Mouse (Mus musculus): ENCODE data around the gene 2310030G06Rik.
A peak's percentile ranks its signal among the peaks of the same experiment; 100 is the strongest.

Gene 2310030G06Rik

DNA sequence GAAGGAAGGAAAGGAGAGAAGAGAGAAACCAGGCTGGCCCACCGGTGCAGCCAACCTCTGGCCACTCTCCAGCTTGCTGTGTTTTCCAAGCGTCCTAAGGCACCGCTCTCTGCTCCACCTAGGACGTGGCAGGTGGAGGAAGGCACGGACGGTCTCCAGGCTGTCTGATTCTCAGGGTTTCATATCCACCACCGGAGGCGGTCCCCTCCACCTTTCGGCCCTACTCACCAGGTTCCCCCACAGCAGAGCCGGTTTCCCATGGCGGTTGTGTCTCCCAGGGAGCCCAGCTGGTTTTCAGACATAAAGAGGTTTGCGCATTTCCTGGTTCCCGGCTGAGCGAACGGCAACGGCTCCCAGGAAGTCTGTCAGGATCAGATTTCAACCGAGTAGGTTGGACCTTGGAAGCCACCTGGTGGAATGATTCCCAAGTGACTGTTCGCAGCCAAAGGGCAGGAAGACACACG, at the start of gene 2310030G06Rik:
Gene 2310030G06Rik (minus strand): TSS at position 323 of the 464 bp plus-strand sequence.
- DNase-seq, result peak; percentile 79 to 89

DNA sequence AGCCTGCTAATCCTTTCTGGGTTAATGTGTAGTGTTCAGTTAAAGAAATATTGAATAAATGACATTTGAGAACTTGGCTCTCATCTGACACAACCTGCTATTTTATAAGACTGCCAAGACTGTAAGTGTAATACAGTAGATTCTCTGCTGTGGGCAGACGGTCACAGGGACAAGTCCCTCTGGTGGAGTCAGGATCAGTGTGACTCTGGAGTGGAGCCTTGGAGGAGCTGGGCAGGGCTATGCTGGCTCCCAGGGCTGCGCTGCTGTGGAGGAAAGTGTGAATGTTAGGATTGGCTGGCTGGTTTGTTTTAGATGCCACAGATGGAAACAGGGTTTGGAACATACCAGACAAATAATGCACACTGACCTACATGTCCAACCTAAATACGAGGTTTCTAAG, 48.9 kb upstream of the 2310030G06Rik start:
- no peak for DNase-seq

DNA sequence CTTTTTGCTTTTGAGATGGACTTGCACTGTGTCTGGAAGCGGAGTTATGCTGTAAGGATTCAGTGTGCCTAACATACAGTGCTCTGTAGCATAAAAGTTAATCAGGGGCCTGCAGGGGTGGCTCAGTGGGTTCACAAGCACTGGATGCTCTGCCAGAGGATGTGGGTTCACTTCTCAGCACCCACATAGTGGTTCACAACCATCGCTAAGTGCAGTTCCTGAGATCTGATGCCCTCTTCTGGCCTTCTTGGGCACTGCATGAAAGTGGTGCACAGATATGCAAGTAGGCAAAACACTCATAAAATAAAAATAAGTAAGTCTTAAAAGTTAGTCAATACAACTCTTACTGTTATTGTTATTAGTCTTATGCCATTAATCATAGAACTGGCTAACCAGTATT, 35.8 kb upstream of the 2310030G06Rik start:
- DNase-seq, result peak in 1 of 2 experiments; percentile 58

DNA sequence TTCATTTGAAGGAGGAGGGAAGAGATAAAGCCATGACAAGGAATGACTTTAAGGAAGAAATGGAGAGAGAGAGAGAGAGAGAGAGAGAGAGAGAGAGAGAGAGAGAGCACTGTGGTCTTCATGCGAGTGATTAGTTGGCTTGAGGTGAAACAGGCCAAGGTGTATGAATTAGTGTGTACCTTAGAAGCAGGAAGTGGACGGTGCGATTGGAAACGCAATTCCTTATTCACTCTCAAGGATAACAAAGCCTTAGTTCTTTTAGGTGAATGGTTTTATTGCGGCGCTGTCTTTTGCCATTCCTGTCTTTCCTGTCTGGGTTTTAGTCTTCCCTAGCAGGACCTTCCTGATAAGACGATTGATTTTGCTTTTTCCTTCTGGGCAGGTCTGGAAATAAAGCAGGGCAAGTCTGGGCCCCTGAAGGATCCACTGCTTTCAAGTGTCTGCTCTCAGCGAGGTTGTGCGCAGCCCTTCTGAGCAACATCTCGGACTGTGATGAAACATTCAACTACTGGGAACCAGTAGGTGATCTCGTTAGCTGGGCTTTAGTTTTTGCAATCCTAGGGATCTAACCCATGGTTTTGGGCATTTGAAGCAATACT, 29.9 kb upstream of the 2310030G06Rik start:
- no peak for DNase-seq

DNA sequence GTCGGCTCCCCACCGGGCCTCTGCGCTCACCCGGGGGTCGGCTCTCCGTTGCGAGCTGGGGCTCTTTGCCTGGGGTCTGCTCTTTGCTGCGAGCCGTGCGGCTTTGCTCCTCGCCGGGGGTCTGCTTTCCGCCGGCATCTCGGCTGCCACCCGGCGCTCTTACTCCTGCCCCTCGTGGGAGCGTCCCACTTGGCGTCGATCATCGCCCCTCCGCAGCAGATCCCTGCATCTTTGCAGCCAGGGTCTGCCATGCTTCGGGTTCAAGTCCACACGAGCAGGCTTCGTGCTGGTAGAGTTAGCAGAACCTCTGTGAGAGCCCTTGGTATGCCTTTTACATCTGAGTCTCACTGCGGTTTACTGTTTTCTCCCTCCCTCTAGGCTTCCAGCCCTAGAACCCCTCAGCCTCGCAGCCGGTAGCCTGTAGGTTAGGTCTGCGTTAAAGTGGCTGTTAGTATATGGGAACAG, 29.4 kb upstream of the 2310030G06Rik start:
- DNase-seq, result no peak

DNA sequence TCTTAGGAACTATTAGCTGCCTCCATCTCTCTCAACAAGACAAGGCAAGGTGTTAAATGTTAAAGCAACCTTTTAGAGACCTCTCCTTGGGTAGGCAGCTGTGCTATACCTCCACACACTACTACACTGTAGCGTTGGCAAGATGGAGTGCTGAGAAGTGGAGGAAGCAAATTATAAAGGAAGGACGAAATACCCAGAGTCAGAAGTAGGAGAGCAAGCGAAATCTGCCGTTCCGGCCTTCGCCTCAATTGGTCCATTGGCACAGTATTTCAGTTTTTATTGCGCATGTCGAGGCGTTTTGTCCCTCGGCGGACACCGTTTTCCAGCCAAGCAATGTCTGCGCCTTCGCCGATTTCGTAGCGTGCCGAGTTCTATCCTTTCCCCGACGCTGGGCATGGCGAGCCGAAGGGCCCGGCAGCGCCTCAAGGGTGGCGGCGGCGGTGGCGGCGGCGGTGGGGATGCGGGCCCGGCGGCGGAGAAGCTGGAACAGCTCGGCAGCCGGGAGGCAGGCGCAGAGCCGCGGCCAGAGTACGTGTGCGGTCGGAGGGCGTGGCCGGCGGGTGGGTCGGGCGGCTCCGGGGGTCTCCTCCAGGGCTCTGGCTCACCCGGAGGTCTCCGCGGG, 28.8 kb upstream of the 2310030G06Rik start, which contains the start of the genes Alg9 and 1110032A03Rik:
Gene Alg9 (plus strand): TSS at position 29 of the 622 bp plus-strand sequence.
Gene 1110032A03Rik (minus strand): TSS at position 530 of the 622 bp plus-strand sequence.
- DNase-seq, result peak; percentile 92

DNA sequence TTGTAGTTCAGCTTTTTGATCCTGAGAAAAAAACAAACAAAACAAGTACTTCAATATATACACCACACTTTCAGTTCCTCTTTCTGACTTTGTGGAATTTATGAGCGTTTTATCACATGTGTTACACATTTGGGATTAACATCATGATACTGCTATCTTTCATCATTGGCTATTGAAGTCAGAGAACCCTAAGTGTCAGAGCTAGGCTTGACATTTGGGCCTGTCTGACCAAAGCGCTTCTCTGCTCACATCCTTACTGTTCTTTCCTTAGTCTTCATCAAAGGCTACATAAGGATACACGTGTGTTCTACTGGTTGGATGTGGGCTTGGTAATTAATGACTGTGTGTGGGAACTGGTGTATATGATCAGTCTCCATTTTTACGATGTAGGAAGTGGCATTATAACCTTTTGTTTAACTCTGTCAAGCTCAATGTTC, 27.7 kb upstream of the 2310030G06Rik start:
- no peak for DNase-seq

DNA sequence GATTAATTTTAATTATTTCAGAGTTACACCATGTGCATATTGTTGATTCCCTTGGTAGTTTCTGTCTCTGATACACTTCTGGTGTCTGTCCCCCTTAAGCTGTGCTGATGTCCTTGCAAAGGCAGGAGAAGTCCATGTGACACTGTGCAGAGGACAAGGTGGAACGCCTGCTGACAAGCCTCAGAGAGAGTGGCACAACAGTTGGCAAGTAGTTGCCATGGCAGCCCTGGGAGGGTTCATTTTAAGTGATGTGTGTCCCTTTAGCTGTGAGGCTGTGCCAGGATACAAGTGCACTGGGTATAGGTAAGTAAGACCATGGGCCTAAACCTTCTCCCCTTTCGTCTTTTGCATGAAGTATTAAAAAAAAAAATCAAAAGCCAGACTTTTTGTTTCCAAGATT, 23.7 kb upstream of the 2310030G06Rik start:
- DNase-seq, result no peak

DNA sequence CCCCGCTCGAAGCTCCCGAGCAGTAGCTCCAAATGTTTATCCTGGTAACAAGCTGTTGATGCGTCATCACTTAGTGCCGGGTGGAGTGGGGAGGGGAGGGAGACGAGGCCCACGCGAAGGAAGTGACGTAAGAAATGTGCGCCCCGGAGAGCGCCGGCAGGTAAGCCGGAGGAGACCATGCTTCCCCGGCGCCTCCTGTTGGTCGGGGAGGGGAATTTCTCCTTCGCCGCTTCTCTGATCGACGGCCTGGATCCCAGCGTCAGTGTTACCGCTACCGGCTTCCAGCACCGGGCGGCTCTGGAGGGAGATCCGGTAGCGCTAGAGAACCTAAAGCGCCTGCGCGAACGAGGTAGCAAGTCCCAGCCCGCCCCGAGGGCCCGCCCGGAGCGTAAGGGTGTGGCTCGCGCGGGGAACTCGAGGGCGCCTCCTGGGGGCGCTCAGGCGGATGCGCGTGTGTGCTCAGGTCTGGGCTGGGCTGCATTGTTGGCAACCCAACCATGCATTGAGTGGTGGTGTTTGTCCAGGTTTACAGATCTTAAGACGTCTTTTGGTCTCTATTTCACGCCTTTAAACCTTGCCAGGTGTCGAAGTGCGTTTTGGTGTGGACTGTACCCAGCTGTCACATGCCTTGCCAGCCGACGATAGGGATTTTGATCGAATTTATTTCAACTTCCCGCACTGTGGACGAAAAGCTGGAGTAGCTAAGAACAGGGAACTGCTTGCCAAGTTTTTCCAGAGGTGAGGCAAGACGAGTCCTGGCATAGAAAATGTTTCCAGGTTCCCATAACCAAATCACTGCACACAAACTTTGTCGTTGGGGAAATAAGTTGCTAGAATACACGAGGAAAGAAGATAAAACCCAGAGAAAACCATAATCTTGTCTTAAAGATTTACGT, 22.0 kb upstream of the 2310030G06Rik start, which contains the start of gene Fdxacb1:
Gene Fdxacb1 (plus strand): TSS at position 130 of the 896 bp plus-strand sequence.
- DNase-seq, result peak; percentile 98 to 99

DNA sequence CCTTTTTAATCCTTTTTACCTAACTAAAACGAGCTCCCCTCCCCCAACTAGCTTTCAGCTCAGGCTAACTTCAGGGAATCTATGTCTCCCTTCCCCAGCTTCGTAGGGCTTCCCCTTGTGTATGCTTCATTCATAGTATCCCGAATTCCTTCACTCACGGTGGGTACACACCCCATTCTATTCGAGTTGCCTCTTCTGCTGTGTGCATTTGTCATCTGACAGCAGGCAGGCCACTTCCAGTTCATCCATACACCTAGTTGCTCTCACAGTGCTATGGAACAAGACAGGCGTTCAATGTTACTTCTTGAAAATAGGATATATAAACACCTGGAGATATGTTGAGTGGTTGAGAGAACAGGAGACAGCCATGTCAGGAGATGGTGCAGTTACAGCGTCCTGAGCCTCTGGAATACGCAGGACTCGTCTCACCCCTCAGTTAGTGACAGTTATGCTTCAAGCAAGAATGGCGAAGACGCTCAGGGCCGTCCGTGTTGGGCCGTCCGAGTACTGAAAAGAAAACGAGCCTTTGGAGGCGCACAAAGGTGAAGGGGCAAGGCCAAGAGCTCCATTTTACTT, 21.3 kb upstream of the 2310030G06Rik start:
- DNase-seq, result no peak

DNA sequence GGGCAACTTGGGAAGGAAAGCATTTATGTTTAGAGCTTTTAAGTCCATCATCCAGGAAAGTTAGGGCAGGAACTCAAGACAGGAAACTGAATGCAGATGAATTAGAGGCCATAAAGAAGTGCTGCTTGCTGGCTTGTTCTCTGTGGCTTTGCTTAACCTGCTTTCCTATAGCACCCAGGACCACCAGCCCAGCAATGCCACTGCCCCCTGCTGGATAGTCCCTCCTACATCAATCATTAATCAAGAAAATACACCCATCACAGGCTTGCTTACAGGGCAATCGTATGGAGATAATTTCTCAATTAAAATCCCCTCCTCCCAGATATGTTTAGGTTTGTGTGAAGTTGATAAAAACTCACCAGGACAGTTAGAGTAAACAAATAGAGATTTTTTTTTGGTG, 17.0 kb upstream of the 2310030G06Rik start:
- no peak for DNase-seq

DNA sequence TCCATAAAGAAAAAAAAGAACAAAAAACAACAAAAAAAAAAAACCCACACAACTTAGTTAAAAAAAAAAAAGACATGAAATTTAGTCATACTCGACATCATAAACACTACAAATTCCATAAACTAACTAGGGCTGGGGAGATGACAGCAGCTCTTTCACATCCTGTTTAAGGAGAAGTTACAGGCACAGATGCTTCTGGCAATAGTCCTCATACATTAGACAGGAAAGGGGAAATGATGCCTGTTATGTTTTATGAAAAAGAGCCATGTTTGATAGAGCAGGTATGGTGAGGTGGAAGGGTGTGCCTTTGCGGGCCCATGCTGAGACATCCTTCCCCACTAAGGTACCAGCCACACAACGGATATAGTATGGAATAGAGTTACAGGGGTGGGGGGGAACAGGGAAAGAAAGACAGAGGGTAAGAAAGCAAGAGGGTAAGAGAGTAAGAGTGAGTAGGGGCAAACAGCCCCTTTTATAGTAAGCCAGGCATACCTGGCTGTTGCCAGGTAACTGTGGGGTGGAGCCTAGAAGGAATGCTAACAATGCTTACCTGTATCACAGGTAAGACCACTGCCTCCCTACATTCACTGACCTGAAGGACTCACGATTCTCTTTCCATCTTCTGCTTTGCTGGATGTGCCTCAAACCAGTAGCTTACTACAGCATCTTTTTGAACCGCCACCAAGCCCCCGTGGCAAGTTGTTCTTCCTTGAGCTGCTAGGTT, 15.3 kb upstream of the 2310030G06Rik start:
- DNase-seq, result no peak

DNA sequence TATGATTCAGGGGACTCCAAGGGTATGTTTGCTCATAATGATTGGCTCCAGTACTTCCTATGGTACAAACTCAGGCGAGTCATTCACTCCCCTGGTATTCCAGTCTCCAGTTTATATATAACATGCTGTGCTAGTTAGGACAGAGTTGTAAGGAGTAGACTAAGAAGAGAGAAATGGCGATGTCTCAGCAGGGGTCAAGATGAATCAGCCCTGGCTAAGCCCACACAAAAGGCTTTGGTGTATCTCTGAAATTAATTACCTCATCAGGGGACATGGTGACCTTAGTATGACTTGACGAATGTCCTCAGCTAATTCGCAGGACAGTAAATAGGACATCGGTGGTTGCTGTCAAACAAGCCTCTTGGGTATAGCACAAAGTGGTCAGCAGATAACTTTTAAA, 10.4 kb upstream of the 2310030G06Rik start:
- DNase-seq, result no peak

DNA sequence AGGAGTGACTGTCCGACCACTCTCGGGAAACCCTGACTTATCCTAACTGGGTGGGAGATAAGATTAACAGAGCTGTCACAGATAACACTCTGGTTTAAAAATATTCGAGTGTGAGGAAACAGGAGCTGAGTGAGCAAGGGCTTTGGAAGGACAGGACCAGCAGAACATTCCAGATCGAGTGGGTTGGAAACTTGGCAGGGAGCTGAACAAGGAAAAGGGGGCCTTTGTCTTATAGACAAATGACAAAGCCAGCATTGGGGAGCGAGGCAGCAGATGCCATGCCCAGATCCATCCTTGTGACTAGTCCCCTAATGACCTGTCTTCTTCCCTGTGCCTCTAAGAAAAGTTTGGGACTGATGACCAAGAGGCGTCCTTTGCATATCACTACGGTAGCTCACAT, 7.6 kb upstream of the 2310030G06Rik start:
- DNase-seq, result no peak

DNA sequence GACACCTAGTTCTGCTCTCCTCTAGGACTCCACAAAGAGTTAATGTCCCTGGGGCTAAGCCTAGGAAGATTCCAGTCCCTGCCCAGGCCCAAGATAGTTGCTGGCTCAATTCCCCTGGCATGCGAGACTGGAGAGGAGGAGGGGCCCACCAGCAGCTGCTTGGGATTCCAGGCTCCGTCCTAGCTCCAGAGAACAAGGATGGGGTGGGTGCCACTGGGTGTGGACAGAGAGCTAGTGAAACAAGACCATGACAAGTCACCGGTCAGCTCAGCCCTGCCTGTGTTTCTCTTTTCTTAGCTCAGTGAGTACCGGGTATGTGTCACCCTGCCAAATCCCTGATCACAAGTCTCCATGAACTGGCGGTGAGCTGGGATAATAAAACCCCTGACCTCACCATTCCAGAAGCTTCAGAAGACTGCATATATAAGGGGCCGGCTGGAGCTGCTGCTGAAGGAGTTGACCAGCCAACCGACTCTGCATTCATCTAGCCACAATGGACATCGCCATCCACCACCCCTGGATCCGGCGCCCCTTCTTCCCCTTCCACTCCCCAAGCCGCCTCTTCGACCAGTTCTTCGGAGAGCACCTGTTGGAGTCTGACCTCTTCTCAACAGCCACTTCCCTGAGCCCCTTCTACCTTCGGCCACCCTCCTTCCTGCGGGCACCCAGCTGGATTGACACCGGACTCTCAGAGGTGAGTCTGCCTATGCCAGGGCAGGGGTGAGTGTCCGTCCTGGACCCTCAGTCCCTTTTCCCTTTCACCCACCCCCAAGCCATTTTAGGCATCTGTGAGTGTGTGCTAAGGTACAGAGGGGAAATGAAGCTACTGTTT, 6.7 kb upstream of the 2310030G06Rik start:
- peak; percentile 82 to 91 for DNase-seq

DNA sequence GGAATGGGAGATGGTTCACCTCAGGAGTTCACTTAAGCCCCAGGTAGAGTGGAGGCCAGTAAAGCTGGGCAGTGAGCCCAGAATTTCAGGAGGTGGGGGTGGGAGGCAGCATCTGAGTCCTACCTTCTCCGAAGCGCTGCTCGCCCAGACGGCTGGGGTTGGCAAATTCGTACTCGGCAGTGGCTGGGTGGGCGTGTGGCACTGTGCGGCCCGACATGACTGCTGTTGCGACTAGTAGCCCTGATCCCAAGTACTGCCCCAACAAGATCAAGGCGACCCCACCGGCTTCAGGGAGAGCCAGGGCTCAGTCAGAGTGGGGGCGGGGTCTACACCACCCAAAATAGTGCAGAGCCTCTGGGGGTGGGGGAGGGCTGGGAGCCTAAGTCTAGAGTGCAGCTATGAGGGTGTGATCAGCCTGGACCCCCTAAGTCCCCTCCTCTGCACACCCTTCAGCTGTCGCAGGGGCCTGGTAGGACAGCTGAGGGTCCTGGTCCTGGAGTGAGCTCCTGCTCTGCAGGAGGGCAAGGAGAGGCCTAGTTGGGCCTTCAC, 5.8 kb upstream of the 2310030G06Rik start, which contains the start of gene Hspb2:
Gene Hspb2 (minus strand): TSS at position 301 of the 549 bp plus-strand sequence.
- DNase-seq, result peak; percentile 35 to 55

DNA sequence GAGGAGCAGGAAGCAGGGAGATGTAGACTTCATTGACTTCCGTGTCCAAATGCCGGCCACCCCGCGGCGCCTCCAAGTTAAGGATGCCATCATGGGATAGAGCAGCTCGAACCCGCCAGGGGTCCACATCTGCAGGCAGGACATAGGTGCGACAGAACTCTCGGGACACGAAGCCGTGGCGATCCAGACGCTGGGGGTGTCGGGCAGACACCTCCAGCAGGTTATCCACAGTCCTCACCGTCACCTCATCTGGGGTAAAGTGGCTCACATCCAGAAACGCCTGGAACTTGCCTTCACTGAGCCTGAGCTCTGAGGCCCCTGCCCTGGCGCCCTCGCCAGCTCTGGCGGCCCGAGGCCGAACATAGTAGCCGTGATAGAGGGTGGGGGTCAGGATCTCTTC, 5.0 kb upstream of the 2310030G06Rik start, which contains the start of gene Cryab:
Gene Cryab (plus strand): TSS at position 3 of the 400 bp plus-strand sequence.
- DNase-seq, result no peak

DNA sequence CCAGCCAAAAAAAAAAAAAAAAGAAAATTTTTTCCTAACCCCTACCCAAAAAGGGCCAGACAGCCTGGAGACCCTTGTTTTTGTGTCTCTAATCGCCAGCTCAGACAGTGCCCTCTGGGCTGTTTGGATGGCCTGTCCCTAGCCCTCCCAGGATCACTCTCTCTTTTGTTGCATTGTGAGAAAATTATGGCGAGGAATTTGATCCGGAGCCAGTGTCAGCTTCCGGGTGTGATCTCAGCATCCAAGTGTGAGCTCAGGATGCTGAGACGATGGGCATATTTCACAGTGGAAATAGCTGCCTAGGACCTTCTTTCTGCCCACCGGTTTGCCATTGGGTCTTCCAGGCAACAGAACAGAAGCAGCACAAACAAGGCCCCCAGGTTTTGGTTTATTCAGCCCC, 4.4 kb upstream of the 2310030G06Rik start:
- DNase-seq, result no peak

DNA sequence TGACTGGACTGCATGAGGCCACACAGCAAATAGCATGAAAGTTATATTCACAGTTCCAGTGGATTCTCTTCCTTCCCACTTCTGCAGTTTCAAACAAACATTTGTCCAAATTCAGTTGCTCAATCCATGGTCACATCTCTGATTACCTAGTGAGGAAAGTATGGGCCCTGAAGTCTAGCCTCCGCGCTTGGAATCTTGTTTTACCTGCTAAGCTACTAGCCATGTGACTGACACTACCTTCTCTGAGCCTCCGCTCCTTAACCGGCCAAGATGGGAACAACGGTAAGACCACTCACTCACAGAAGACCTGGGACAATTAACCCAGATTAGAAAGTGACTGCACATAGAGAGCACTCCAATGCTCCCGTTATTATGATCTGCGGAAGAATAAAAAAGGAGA, 530 bp downstream of the 2310030G06Rik start:
- DNase-seq, result peak; percentile 30 to 43

DNA sequence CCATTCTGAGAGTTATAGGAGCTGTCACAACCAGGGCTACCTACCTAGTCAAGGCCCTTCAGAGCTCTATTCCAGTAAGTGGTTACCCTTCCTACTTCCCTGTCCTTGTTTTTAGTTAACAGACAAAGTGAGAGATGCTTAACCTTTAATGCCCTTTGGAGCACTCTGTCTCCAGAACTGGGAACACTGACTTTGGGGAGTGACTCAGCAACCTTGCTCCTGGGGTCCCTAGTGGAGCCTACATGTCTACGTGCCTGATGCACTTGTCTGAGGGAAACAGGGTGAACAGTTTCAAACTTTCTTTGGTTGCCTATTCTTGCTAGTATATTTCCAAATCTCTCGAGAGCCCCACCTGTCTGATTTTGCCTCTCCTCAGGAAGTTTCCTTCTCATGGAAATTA, 3.6 kb downstream of the 2310030G06Rik start:
- DNase-seq, result no peak

DNA sequence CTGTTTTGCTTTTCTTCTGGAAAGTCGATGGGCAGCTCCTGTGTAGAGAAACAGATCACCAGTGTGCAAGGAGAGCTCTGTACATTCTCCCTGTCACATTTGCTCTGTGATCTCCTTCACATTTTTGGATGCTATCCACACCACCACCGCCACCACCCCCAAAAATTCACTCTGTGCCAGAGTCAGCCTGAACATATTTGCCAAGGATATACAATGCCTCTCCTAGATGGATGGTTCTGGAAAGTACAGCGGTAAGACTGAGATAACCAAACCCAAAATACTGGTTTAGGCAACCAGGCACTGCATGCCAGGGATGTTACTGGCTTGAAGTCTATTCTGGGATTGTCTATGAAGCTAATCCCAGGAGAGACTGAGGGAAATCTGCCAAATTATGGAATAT, 4.1 kb downstream of the 2310030G06Rik start:
- DNase-seq, result no peak
